Mouse (Mus musculus) T-helper 1 cell (primary cell): ENCODE results near the gene Vwa3b.

Experiments used
- in situ Hi-C: fragments of 300-600 bp; cut with MboI, MseI; formaldehyde crosslinking; loops from one replicate; pipeline ENCODE4 v1.15.1; 2025; ENCODE audit warnings: high pct_unique_total_duplicates

Gene Vwa3b

DNA sequence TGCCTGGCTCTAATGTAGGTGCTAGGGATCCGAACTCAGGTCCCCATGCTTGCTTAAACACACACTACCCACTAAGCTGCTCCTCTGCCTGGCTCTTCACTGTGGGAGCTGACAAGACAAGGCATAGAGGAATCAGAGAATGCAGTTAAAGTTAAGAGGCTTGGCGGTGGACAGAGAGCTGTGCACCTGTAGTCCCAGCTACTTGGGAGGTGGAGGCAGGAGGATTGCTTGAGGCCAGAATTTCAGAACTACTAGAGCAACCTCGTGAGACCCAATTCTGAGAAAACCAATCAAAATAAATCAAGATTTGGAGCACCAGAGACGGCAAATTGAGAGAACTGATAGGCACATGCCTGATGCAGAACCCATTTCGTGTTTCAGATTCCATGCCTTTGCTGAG, 36.7 kb downstream of the Vwa3b start:
- in situ Hi-C loops = no loop called here

- in situ Hi-C loops = no loop called here
Measured at GRCm38 (mm10) chr1:37063841-37064240, 37.4 kb downstream of the Vwa3b start.

GRCm38 (mm10) chr1:37065658-37066412, 39.4 kb downstream of the Vwa3b start:
- in situ Hi-C loops = no loop called here

DNA sequence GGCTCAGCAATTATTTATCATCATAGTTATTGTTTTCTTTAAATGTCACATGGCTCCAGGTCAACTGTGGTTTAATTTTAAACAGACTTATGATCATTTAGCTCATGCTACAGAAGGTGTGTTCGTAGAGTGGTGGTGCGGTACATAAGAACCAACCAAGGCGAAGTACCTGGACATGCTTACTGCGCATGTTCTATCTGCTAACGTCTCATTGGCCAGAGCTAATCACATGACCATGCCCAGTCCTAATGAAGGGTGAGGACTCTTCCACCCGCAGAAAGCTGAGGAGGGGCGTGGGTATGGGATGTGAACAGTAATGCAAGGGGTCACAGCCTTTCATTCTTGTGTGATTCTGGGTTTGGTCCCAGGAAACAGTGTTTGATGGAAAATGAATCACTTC, 49.4 kb downstream of the Vwa3b start:
- in situ Hi-C loops = no loop called here

DNA sequence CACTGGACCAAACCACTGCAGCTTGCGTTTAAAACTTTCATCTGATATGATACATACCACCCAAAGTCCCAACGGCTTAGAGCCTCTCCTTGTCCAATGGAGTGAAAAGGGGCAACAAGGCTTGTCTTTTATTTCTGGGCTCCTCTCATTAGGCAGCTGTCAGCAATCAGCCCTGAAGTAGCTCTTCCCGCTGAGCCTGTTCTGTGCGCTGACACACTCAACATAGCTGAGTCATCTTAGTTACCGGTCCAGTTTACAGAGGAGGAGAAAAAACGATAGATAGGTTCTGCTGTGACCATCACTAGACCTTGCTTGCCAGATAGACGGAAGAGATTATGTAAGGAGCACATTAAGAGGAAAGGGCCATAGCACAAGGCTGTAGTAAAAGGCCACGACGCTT, 50.9 kb downstream of the Vwa3b start:
- in situ Hi-C loops = no loop called here

- in situ Hi-C loops = no loop called here
Measured at GRCm38 (mm10) chr1:37077955-37078549, 51.7 kb downstream of the Vwa3b start.

- in situ Hi-C loops = no loop called here
Measured at GRCm38 (mm10) chr1:37080442-37080841, 54.0 kb downstream of the Vwa3b start.

DNA sequence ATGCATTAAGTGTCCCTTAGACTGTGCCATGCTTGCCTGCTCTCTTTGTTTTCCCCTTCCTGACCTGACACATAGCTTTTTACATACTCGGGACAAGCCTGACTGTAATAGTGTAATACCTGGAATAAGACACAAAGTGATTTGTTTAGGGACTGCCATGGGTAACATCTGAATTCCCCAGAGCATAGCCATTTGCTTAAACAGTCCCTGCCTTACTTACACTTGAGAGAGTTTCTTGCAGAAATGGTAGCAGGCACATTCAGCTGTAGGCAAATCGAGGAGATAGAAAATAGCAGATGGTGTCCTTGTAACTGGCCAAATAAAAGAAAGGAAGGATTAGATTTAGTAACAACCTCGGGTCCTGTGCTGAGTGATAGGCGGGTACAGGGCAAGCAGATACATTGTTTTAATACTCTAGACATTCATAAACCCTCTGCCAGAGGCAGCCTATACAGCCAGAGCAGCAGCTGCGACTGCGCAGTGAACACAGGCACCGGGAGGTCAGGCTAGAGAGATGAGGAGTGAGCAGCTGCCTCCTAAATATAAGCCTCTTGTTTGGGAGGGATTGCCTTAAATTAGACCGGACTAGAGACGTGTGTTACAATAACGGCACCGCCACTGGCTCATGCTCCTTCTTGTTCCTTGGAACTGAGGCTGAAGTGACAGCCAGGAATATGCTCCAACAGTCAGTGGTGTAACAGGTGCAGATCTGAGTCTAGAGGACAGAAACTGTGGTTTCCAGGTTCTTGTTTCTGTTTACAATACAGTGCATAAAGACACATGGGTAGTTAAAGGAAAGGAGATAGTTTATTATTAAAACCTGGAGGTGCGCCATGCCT, 55.2 kb downstream of the Vwa3b start:
- in situ Hi-C loops = no loop called here

- in situ Hi-C loops = no loop called here
Measured at GRCm38 (mm10) chr1:37082215-37082464, 55.7 kb downstream of the Vwa3b start.

DNA sequence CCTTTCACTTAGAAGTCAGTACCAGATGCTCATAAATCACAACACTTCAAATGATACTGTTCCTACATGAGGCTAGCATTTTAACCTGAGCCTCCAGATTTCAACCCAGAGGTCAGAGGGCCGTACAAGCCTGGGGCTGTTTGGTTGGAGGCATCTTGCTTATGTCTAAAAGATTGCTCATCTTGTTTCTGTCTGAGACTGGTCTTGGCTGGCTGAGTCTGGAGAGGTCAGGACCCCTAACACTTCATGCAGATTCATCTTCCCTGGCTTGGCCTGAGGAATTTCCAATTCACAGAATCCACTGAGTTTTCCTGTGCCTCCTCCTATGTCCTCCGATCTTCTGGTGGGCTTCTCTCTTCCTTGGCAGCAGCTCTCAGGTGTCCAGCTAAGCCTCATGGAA, 57.7 kb downstream of the Vwa3b start:
- in situ Hi-C loops = no loop called here

DNA sequence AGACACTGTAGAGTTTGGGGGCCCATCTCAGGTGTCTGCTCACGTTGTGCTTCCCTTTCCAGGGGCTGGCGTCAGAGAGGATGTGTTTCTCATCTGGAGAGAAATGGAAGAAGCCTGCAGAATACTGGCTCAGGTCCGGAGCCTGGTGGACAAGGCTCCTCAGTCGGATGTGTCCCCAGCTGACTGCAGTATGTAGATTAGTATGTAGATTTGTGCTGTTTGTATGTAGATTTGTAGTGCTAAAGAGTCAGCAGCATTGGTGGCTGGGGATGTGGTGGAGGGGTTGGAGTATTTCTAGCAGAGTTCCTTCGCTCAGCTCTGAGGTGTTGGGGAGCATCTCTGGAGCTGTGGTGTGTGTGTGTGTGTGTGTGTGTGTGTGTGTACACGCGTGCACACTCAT, 58.8 kb downstream of the Vwa3b start:
- in situ Hi-C loops = no loop called here

- in situ Hi-C loops = no loop called here
Measured at GRCm38 (mm10) chr1:37089191-37089590, 62.8 kb downstream of the Vwa3b start.

GRCm38 (mm10) chr1:37097382-37098093, 71.1 kb downstream of the Vwa3b start:
- in situ Hi-C loops = no loop called here

GRCm38 (mm10) chr1:37098094-37098555, 71.7 kb downstream of the Vwa3b start:
- in situ Hi-C loops = no loop called here

- in situ Hi-C loops = no loop called here
Measured at GRCm38 (mm10) chr1:37100361-37100760, 74.0 kb downstream of the Vwa3b start.

DNA sequence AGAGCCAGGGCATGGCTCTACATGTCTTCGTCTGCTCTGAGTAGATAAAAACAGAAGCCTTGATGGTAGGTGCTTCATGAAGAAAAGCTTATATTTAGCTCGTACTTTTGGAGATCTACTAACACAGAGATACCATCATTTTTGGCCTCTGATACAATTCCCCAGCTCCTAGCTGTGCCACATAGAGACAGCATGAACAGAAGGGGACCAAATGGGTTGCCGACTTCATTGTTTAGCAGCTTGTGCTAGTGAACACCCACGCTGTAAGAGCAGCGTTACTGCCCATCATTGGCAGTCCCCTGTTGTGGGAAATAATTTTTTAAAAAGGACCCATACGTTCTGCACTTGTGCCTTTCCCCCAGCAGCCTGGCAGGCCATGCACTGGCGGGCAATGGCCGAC, 74.6 kb downstream of the Vwa3b start:
- in situ Hi-C loops = no loop called here

DNA sequence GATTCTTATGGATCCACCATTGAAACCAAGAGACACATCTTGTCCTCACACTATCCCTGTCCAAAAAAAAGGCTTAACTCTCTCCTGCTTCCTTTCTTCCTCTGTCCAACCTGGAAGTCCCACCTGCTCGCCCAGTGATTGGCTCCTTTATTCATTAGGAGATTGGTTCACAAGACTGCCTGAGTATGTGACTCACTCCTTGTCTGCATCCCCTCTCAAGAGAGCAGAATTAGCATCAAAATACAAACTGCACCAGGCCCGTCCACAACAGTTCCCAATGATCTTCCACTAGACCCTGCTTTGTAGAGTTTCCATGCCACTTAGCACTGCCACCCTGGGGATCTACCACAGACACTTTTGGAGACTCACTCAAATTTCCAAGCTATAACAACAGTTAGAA, 75.3 kb downstream of the Vwa3b start:
- in situ Hi-C loops = no loop called here

DNA sequence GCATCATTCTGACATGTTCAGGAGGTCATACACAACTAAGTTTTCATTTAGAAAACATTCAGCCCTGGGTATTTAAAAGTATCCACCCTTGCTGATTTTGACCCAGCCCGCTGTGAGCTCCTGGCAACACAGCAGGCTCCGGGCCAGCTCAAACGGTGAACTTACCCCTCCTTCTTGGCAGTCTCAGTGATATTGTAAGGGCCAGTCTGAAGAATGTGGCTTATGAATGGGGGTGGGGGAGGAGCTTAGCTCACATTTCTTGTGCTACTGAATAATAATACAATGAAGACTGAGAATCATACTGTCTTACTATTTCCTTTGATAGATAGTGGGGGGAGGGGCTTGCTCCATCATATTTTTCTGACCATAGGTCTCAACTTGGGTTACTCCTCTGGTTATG, 78.8 kb downstream of the Vwa3b start:
- in situ Hi-C loops = no loop called here

GRCm38 (mm10) chr1:37113781-37114180, 87.4 kb downstream of the Vwa3b start:
- in situ Hi-C loops = no loop called here

- in situ Hi-C loops = no loop called here
Measured at GRCm38 (mm10) chr1:37115847-37116246, 89.5 kb downstream of the Vwa3b start.

DNA sequence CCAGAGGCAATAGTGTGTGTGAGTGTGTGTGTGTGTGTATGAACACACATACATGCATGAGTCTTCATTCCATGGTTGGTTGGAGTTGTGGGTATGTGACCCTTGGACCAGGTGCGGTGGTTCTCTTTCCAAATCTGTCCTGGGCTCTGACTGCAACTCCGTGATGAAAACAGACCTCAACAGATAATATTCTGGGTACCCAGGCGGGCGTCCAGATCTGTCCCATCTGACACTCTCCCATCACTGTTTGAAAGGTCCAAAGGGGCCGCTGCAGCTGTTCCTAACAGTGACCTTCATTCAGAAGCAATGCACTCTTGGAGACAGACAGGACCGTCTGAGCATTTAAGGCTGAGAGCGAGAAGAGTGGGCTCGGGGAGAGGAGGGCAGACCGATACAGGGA, 90.2 kb downstream of the Vwa3b start:
- in situ Hi-C loops = no loop called here

GRCm38 (mm10) chr1:37117964-37118363, 91.6 kb downstream of the Vwa3b start:
- in situ Hi-C loops = no loop called here
